Mouse (Mus musculus): ENCODE data around the gene Plekhh3.

Plekhh3 gene

DNA sequence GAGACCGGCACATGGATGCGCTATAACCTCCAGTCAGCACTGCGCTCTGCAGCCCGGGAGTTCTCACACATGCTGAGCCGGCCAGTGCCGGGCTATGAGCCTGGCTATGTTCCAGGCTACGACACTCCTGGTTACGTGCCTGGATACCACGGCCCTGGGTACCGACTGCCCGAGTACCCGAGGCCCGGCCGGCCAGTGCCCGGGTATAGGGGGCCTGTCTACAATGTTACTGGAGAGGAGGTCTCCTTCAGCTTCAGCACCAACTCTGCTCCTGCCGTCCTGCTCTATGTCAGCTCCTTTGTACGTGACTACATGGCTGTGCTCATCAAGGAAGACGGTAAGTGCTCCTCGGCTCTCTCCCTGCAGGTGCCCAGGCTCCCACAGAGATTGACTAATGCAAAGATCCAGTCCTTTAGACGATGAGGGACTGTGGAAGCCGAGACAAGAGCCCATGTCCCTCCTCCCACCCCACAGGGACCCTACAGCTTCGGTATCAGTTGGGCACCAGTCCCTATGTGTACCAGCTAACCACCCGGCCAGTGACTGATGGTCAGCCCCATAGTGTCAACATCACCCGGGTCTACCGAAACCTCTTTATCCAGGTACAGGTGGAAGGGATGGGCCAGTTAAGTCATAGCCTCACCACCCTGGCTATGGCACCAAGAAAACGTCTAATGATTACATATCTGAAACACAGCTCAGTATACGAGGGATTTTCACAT, 15.5 kb upstream of the Plekhh3 start:
- DNase-seq (ENCODE audit: low spot score in 2 of 2), result no peak

DNA sequence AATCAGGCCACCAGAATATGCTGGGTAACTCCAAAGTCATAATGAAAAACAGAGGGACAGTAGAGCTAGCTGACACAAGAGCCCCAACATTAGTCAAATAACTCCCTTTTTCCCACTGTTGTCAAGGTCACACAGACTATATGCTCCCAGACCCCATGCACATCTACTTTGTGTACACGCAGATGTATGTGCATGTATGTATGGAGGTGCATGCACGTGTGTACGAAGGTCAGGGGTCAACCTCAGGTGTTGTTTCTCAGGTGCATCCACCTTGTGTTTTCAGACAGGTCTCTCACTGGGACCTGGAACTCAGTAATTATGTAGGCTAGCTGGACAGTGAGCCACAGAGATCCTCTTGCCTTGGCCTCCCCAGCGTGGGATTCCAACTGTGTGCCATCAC, 14.3 kb upstream of the Plekhh3 start:
- DNase-seq (ENCODE audit: low spot score in 2 of 2), result no peak

GRCm38 (mm10) chr11:101184984-101185383, 13.8 kb upstream of the Plekhh3 start:
- DNase-seq (ENCODE audit: low spot score in 2 of 2), result no peak

- DNase-seq (ENCODE audit: low spot score in 2 of 2), result no peak
Measured at GRCm38 (mm10) chr11:101182771-101183517, 11.8 kb upstream of the Plekhh3 start.

GRCm38 (mm10) chr11:101181961-101182360, 10.8 kb upstream of the Plekhh3 start:
- DNase-seq (ENCODE audit: low spot score in 2 of 2), result no peak

- peak in 1 of 2 experiments; percentile 43 for DNase-seq (ENCODE audit: low spot score in 2 of 2)
Measured at GRCm38 (mm10) chr11:101180846-101181740, 9.9 kb upstream of the Plekhh3 start.

DNA sequence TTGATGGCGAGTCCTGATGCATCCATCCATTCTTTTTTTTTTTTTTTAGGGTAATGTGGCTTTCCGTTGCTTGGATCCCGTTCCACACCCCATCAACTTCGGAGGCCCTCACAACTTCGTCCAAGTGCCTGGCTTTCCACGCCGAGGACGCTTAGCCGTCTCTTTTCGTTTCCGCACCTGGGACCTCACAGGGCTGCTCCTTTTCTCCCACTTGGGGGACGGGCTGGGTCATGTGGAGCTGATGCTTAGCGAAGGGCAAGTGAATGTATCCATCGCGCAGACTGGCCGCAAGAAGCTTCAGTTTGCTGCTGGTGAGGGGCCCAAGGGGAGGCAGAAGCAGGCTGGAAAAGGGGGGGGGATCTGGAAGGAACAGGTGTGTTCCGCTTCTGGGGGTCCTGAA, 9.1 kb upstream of the Plekhh3 start:
- DNase-seq (ENCODE audit: low spot score in 2 of 2), result no peak

GRCm38 (mm10) chr11:101179306-101179705, 8.2 kb upstream of the Plekhh3 start:
- DNase-seq (ENCODE audit: low spot score in 2 of 2), result no peak

DNA sequence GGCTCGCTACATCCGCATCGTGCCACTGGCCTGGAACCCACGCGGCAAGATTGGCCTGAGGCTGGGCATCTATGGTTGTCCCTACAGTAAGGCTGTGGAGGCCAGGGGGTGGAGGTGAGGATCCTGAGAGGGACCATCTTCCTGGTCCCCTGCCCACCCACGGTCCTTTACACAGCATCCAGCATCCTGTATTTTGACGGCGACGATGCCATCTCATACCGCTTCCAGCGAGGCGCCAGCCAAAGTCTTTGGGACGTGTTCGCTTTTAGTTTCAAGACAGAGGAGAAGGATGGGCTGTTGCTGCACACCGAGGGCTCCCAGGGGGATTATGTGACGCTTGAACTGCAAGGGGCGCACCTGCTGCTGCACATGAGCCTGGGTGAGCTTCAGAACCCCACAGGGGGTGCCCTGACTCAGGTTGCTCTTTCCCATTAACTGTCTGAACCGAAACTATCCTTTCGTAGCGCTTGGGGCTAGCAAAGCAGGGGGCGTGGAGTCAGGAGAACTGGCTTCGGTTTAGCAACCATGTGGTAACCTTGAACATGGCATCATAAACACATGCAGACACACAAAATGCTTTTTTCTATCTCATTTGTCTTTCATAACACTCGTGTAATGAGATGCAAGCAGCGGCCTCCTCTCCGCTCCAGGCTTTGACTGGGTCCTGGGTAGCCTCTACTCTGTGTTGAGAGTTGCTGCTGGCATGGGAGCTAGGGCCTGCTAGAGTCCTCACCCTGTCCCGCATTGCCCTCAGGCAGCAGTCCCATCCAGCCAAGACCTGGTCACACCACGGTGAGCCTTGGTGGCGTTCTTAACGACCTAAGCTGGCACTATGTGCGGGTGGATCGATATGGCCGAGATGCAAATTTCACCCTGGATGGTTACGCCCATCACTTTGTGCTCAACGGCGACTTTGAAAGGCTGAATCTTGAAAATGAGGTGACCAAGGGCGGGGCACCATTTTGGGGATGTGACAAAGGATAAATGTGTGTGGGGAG, 7.2 kb upstream of the Plekhh3 start:
- DNase-seq (ENCODE audit: low spot score in 2 of 2), result no peak

DNA sequence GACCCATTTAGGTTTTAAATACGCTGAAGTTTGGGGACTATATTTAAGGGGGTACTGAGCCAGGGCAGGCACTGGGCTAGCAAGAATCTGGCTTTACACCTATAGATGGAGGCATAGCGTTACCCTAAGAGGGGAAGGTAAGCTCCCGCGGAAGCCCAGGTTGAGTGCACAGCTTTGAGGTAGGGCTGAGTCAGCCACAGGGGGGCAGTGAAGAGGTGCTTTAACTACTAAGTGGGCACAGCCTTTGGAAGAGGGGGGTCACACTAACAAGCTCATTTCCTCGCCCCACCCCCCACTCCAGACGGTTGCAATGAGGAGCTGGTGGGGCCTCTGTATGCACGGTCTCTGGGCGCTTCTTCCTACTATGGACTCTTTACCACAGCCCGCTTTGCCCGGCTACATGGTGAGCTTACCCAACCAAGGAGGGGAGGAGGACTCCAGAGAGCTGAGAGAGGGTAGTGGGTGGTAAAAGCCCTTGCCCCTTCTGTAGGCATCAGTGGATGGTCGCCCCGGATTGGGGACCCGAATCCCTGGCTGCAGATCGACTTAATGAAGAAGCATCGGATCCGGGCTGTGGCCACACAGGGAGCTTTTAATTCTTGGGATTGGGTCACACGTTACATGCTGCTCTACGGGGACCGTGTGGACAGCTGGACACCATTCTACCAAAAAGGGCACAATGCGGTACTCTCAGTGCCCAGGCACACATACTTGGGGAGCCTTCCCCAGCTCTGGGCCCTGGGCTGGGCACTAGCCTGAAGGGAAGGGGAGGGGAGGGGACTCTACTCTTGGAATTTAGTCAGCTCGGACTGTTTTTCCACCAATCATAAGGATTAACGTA, 6.0 kb upstream of the Plekhh3 start:
- peak; percentile 38 to 70 for DNase-seq (ENCODE audit: low spot score in 2 of 2)

DNA sequence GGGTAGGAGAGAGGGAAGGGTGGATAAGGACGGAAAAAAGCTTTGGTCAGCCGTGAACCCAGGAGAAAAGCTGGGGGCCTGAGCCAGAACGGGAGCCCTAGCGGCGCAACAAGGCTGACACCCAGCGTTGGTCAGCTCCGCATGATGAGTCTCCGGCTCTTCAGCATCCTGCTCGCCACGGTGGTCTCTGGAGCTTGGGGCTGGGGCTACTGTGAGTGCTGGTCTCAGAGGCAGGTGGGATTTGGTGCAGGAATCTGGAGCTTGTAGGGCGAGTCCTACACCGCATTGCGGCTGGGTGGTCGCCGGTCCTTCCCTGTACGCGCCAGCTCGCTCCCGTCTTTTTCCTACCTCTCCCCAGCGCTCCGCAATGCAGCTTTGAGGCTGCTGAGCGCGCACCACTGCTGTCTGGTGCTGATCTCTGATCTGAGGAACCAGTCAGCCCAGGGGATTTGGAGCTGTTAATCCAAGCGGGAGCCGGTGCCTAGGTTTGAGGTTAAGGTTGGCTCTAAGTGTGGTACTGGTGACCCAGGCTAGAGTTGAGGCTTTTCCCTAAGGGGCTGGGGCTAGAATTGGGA, 5.1 kb upstream of the Plekhh3 start:
- DNase-seq (ENCODE audit: low spot score in 2 of 2), result no peak

GRCm38 (mm10) chr11:101175636-101176116, 4.5 kb upstream of the Plekhh3 start:
- DNase-seq (ENCODE audit: low spot score in 2 of 2), result no peak

DNA sequence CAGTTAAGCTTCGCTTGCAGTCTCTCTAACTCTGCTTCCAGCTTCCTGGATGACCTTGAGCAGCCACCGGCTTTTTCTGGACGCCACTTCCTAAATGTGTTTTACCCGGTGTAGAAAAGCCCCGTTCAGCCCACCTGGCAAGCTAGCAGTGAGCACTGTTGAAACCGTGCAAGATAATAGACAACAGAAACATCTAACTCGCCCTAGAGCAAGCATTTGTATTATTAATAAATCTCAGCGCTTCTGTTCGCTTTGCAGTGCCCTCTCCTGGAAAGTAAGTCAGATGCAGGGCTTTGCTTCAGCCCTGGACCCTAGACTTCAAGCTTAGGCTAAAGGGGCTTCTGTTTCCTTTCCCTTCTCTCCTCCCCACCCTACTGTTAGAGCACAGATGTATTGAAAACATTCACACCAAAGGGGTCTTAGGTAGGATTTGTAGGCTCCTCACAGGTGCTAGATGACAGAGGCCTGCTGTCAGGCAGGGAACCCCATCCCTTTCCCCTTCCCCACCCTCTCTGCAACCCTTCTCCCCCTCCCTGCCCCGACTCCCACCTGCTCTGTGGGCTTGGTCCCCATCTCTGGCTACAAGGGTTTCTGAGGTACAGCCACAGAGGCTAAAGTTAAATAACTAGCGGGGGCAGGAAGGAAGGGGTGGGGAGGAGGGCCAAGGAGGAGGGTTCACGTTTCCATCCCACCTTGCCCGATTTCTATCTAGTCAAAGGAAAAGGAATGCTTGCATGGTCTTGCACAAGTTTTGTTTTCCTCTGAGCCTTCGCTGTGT, 3.9 kb upstream of the Plekhh3 start, which contains the start of gene Ccr10:
Ccr10 (minus strand) TSS at position 593 of the 778 bp plus-strand sequence.
- no peak for DNase-seq (ENCODE audit: low spot score in 2 of 2)

DNA sequence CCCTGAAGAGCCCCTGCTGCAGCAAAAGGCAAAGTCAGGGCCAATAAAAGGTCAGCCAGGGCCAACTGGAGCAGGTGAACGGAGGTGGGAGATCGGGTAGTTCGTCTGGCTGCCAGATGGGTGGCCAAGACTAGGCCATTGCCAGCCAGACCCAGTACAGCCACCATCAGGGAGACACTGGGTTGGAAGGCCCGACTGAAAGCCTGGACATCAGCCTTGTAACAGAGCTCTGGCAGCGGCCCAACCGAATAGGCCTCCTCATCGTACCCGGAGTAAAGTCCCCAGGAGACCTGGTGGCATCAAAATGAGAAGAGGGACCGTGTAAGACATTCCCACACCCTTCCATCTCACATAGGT, 3.2 kb upstream of the Plekhh3 start:
- DNase-seq (ENCODE audit: low spot score in 2 of 2), result no peak

DNA sequence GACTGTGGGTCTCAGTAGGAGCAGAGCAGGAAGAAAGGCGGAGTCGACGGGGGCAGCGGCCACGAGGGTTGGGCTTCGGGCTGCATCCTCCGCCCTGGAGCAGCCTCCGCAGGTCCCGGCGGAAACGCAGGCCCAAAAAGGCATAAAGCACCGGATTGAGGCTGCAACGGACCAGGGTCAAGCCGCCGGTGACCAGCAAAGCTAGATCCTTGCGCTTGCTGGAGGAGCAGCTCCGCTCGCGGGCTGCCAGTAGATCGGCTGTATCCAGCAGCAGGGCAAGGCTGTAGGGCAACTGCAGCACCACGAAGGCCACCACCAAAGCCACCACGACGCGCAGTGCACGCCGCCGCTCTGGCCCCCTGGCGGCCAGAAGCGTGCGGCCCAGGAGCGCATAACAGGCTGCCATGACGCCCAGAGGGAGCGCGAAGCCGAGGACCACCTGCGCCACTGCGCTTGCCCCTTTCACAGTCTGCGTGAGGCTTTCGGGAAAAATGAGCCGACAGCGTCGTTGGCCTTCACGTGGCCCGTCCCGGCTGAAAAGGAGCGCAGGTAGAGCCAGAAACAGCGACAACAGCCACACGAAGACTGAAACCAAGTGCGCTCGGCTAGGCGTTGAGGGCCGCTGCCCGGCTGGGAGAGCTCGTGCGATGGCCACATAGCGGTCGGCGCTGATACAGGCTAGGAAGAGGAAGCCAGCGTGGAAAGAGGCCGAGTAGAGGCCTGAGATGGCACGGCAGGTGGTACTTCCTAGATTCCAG, 2.7 kb upstream of the Plekhh3 start:
- peak; percentile 65 to 78 for DNase-seq (ENCODE audit: low spot score in 2 of 2)

DNA sequence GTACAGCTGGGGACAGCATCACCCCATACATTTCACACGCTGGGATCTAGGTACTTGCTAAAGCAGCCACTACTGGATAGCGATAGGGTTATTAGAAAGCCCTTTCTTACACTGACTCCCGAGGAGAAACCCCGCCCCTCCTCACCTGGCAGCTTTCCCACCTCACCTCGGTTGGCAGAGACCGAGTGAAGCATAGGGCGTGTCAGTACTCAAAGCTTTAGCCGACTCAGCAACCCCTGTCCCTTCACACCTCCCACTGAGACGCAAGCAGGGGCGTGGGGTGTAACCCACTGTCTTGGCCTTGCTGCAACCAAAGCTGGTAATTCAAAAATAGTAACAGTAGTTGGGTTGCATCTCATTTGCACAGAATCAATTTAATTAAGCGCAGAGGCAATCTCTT, 2.0 kb upstream of the Plekhh3 start:
- DNase-seq (ENCODE audit: low spot score in 2 of 2), result no peak

DNA sequence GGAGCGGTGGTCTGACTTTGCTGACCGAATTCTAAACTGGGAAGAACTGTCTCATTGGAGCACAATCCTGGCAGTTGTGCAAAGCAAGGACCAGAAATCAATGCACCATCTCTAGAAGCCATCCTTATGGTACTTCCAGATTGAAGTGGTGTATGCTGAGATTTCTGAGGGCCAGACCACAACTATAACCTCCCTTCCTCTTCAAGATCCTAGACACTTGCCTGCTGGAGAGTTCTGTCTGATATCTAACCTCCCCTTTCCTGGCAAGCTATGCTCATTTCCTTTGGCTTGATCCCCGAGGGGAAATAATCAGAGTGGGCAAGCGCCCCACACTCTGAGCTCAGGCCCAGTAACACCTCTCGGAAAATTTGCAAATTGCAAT, 1.3 kb upstream of the Plekhh3 start:
- DNase-seq (ENCODE audit: low spot score in 2 of 2), result no peak
